Mouse (Mus musculus) brain, embryonic 14.5 days (tissue): ENCODE data around the gene Uts2r.

ENCODE experiments used
- CTCF ChIP-seq: fragments of 200-500 bp; IDR thresholded peaks from 2 replicates; pipeline ENCODE4 v1.5.1; 2012; ENCODE audit warnings: inconsistent platforms, mild to moderate bottlenecking, moderate library complexity, borderline replicate concordance; ENCODE audit not compliant: insufficient read depth, insufficient read length; ENCODE audit errors: extremely low read depth
- POLR2A ChIP-seq: fragments of 200-500 bp; IDR thresholded peaks from 2 replicates; pipeline ENCODE4 v1.6.1; 2012; ENCODE audit warnings: mild to moderate bottlenecking, inconsistent platforms, borderline replicate concordance; ENCODE audit not compliant: poor library complexity, insufficient read depth, insufficient read length, severe bottlenecking; ENCODE audit errors: extremely low read depth

DNA sequence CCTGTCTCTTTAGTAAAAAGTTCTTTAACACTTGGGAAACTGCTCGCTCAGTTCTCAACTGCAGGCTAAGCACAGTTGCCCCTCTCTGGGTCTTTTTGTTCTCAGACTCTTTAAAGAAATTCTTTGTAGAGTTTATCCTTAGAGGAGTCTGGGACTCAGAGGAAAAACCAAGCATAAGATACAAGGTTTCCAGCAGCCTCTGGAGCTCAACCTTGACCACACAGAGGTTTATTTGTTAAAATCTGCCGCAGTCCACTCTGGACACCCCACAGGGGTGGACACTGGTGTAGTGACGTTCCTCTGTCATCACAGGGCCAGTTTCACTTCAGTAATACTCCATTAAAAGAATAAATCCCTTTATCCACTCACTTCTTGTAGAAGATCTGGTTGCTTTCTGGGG, 41.5 kb upstream of the Uts2r start, which contains the start of gene Tex19.2:
- TF ChIP-seq POLR2A (no peak), CTCF (no peak)
